Mouse (Mus musculus) myocyte (in vitro differentiated cells): ENCODE data around the gene Ehbp1l1. TPM values are rescaled to one million over a fixed set of nuclear protein-coding genes. Genes with fewer than 3 reads are reported as not detected.

Experiments
- H3K27me3 ChIP-seq: one replicate; pipeline ENCODE4 v1.6.1; 2011; ENCODE audit not compliant: control insufficient read depth, insufficient read depth, insufficient read length
- H3K36me3 ChIP-seq: one replicate; pipeline ENCODE4 v1.6.1; 2011; ENCODE audit not compliant: control insufficient read depth, insufficient read depth
- H3K4me2 ChIP-seq: one replicate; pipeline ENCODE4 v1.6.1; 2011; ENCODE audit warnings: low read depth, control low read depth
- H3K4me3 ChIP-seq: one replicate; pipeline ENCODE4 v1.5.1; 2011; ENCODE audit warnings: mild to moderate bottlenecking, control low read depth, moderate library complexity
- H3K79me2 ChIP-seq: one replicate; pipeline ENCODE4 v1.6.1; 2011; ENCODE audit not compliant: control insufficient read depth, insufficient read depth
- H3ac ChIP-seq: one replicate; pipeline ENCODE4 v1.6.1; 2011; ENCODE audit not compliant: control insufficient read depth, insufficient read length
- CEBPB ChIP-seq: IDR thresholded peaks from 2 replicates; pipeline ENCODE4 v1.6.1; 2011; ENCODE audit warnings: mild to moderate bottlenecking, moderate library complexity; ENCODE audit not compliant: poor library complexity, insufficient read depth, severe bottlenecking
- E2F4 ChIP-seq: IDR thresholded peaks from one replicate; pipeline ENCODE4 v1.6.1; 2011; ENCODE audit warnings: mild to moderate bottlenecking, control low read depth, moderate library complexity; ENCODE audit not compliant: insufficient read depth
- MAX ChIP-seq: IDR thresholded peaks from one replicate; pipeline ENCODE4 v1.6.1; 2011; ENCODE audit warnings: low read depth, mild to moderate bottlenecking, control low read depth
- MYOD1 ChIP-seq, 3 experiments: IDR thresholded peaks; one replicate each; pipeline ENCODE4 v1.6.1; 2011; ENCODE audit warnings: control low read depth in 2 of 3, low read depth in 2 of 3, mild to moderate bottlenecking in 2 of 3, moderate library complexity in 1 of 3; ENCODE audit not compliant: insufficient read length in 2 of 3, control insufficient read depth in 1 of 3
- MYOG ChIP-seq, 3 experiments: IDR thresholded peaks; one replicate each; pipeline ENCODE4 v1.6.1; 2011; ENCODE audit warnings: control low read depth in 2 of 3, low read depth in 2 of 3, mild to moderate bottlenecking in 2 of 3; ENCODE audit not compliant: insufficient read length in 2 of 3, control insufficient read depth in 1 of 3, insufficient read depth in 1 of 3
- POLR2A ChIP-seq: IDR thresholded peaks from one replicate; pipeline ENCODE4 v1.6.1; 2011; ENCODE audit warnings: low read depth, mild to moderate bottlenecking, control low read depth, moderate library complexity; ENCODE audit not compliant: insufficient read length
- POLR2AphosphoS2 ChIP-seq: IDR thresholded peaks from one replicate; pipeline ENCODE4 v1.6.1; 2011; ENCODE audit warnings: low read depth, control low read depth; ENCODE audit not compliant: insufficient read length
- REST ChIP-seq: IDR thresholded peaks from one replicate; pipeline ENCODE4 v1.6.1; 2011; ENCODE audit warnings: mild to moderate bottlenecking, control low read depth, moderate library complexity; ENCODE audit not compliant: insufficient read depth, insufficient read length
- SRF ChIP-seq: IDR thresholded peaks from one replicate; pipeline ENCODE4 v1.6.1; 2011; ENCODE audit warnings: low read depth; ENCODE audit not compliant: control insufficient read depth, insufficient read length
- TCF12 ChIP-seq: IDR thresholded peaks from one replicate; pipeline ENCODE4 v1.6.1; 2011; ENCODE audit warnings: mild to moderate bottlenecking, control low read depth; ENCODE audit not compliant: poor library complexity, insufficient read depth, severe bottlenecking
- TCF3 ChIP-seq: IDR thresholded peaks from one replicate; pipeline ENCODE4 v1.6.1; 2011; ENCODE audit warnings: low read depth, control low read depth; ENCODE audit not compliant: insufficient read length
- USF1 ChIP-seq: IDR thresholded peaks from one replicate; pipeline ENCODE4 v1.6.1; 2011; ENCODE audit warnings: low read depth, mild to moderate bottlenecking, control low read depth, moderate library complexity
- polyA plus RNA-seq: library from polyadenylated mRNA; unstranded; fragments of >200 nt; fragmentation: generic; extraction: Trizol; gene quantifications from one replicate; pipeline ENCODE4 v1.2.1, GENCODE M21; 2012; ENCODE audit warnings: missing spikeins

The Ehbp1l1 gene
- 97.4 TPM for polyA plus RNA-seq

DNA sequence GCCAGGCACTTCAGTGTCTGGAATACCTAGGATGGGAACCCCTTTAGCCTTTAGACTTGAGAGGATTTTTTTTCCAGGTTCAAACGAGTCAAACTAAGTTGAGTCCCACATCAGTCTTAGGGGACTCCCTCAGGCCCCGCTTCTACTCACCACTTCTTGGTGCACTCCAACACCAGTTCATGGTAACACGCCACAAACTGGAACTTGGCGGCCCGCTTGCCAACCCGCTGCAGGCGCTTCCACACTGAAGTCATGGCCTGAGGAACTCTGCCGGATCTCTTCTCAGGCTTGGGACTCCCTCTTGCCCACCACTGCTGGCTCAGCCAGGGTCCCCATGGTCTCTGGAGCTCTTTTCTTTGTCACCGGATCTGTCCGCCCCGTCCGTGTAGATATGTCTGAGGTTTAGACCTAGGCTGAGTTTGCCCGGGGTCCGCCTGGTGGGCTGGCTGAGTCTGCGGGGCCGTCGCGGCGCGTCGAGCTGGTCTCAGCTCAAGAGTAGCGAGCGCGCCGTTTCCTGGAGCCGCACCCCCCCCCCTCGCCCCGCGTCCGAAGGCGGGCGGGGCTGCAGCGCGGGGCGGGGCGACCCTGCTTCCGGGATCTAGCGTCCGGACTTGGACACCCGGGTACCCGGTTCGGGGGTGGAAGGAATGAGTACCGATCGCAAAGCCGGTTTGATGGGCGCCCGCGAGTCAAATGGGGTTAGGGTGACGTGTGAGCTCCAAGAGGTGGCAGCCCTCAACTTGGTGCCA, at the start of gene Ehbp1l1:
Gene Ehbp1l1, minus strand, starts transcription at position 551 of the 749 bp plus-strand sequence.
- peak within 1 kb of the TSS; percentile 100 for H3K4me2 ChIP-seq
- H3K4me3 ChIP-seq: peak within 1 kb of the TSS; percentile 93
- H3K79me2 ChIP-seq: peaks cover 67% of the 10 kb centered on the region
- peak within 1 kb of the TSS; percentile 15 for H3ac ChIP-seq
- no peaks in the 10 kb centered on the region for H3K27me3 ChIP-seq
- H3K36me3 ChIP-seq: peaks cover 26% of the 10 kb centered on the region
- TF ChIP-seq POLR2A: peak; percentile 83
- TF ChIP-seq E2F4: no peak
- TF ChIP-seq SRF: no peak
- TF ChIP-seq CEBPB: no peak
- no peak for TF ChIP-seq MAX
- no peak for TF ChIP-seq USF1
- peak in 1 of 3 experiments; percentile 4 for TF ChIP-seq MYOD1 (IDR thresholded peaks at IDR 0.05; ENCODE audit: control insufficient read depth in 1 of 3, insufficient read length in 2 of 3, low read depth in 2 of 3)
- TF ChIP-seq TCF3: no peak
- TF ChIP-seq TCF12: no peak
- TF ChIP-seq REST: no peak
- no peak for TF ChIP-seq MYOG (IDR thresholded peaks at IDR 0.05; ENCODE audit: control insufficient read depth in 1 of 3, insufficient read depth in 1 of 3, insufficient read length in 2 of 3, low read depth in 2 of 3)
- peak; percentile 71 for TF ChIP-seq POLR2AphosphoS2

DNA sequence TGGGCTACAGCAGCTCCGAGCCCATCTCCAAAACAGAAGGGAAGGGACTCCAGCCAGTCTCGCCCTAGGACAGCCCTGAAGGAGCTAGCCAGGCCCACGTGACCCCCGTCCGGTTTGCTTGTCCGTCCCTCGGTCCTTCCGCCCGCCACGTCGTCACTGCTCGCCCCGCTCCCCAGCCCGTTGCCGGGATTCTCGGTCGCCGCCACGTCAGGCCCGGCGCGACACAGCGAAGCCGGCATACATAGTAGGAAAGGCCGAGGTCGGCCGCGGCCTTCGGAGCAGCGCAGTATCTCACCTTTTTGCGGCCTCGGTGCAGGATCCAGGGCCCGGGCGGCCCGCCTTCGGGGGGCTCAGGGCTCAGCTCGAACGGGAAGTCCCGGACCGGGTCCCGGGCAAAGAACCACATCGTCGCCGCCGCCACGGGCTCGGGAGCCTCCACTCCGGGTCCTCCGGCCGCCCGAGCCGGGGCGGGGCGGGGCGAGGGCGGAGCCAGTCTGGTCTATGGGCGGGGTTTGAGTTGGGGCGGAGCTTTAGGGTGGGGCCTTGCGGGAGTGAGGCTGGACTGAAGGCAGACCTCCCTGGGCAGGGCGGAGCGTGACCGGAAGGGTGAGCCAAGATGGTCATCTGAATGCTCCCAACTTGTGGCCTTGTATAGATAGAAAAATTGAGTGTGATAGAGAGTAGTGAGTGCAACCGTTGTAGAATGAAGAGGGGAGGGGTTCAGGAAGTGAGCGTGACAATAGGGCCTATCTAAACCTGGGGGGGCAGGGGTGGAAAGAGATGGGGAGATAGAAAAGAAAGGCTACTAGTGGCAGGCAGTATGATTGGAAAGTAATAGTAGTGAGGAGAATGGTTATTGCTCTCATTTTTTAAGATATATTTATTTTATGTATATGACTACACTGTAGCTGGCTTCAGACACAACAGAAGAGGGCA, 45.1 kb upstream of the Ehbp1l1 start, which contains the start of gene Scyl1:
Gene Scyl1, minus strand, starts transcription at position 495 of the 936 bp plus-strand sequence.
- TF ChIP-seq CEBPB (no peak), USF1 (peak; percentile 90), POLR2A (peak; percentile 62), REST (no peak), POLR2AphosphoS2 (no peak)
- Histone ChIP-seq H3K27me3 (no peaks in the 10 kb centered on the region), H3K79me2 (peaks cover 19% of the 10 kb centered on the region), H3K36me3 (peaks cover 14% of the 10 kb centered on the region), H3ac (peak within 1 kb of the TSS; percentile 83), H3K4me2 (peak within 1 kb of the TSS; percentile 99), H3K4me3 (peak within 1 kb of the TSS; percentile 63)

- Histone ChIP-seq H3K4me2 (peak overlapping the region; percentile 99), H3K4me3 (peak overlapping the region; percentile 63), H3K79me2 (peaks cover 19% of the 10 kb centered on the region), H3K36me3 (peaks cover 23% of the 10 kb centered on the region), H3K27me3 (no peaks in the 10 kb centered on the region), H3ac (peak overlapping the region; percentile 83)
- TF ChIP-seq TCF3 (no peak), SRF (no peak)
Measured at GRCm38 (mm10) chr19:5770311-5770710, 44.2 kb upstream of the Ehbp1l1 start.

DNA sequence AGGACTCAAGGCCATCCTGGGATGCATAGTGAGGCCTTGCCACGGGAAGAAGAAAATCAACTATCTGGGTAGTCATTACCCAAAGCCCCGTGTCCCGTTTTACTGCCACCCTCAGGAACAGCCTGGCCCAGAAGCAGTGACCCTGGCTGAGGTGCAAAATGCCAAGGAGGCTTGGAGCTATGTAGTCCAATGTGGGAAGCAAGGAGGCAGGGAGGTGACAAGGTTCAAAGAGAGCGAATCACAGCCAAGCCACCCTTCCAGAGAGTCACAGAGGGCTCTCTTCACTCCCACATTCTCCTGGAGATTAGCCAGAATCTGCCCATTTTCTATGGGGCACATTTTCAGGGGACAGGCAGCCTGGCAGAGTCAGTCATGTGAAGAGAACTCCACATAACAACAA, 41.2 kb upstream of the Ehbp1l1 start:
- TF ChIP-seq USF1: no peak
- TF ChIP-seq TCF12: no peak
- TF ChIP-seq REST: no peak
- TF ChIP-seq E2F4: no peak
- no peak for TF ChIP-seq TCF3
- TF ChIP-seq POLR2AphosphoS2: no peak
- TF ChIP-seq SRF: no peak
- no peak for TF ChIP-seq POLR2A
- Histone ChIP-seq H3K4me2 (no peak overlapping the region), H3K79me2 (peaks cover 19% of the 10 kb centered on the region), H3K4me3 (no peak overlapping the region), H3K36me3 (peaks cover 36% of the 10 kb centered on the region), H3ac (no peak overlapping the region), H3K27me3 (no peaks in the 10 kb centered on the region)

DNA sequence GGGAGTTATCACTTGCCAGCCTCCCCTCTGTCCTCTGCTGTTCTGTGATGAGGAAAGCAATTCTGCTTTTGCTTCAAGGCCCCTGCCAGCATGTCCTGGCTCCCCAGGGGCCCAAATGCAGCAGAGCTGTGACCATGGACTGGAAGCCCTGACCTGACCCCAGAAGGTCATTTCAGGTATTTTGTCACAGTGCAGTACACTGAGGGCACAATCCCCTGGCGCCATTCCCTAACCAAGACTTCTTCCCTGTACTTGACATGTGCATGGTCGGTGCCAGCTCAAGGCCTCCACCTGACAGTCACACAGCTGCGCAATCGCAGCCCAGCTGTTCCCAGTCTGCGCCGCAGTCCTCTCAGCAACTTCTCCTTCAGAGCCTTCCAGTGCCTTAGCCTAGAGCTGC, 37.0 kb upstream of the Ehbp1l1 start:
- peaks cover 35% of the 10 kb centered on the region for H3K36me3 ChIP-seq
- H3K79me2 ChIP-seq: peaks cover 4% of the 10 kb centered on the region
- no peak overlapping the region for H3ac ChIP-seq
- TF ChIP-seq USF1: no peak
- TF ChIP-seq POLR2A: no peak
- no peak for TF ChIP-seq SRF
- no peak for TF ChIP-seq CEBPB
- TF ChIP-seq MYOG (IDR thresholded peaks at IDR 0.05; ENCODE audit: control insufficient read depth in 1 of 3, insufficient read depth in 1 of 3, insufficient read length in 2 of 3, low read depth in 2 of 3): no peak
- no peak for TF ChIP-seq MAX
- TF ChIP-seq TCF3: no peak
- TF ChIP-seq REST: no peak
- no peak for TF ChIP-seq POLR2AphosphoS2
- TF ChIP-seq TCF12: no peak
- TF ChIP-seq E2F4: no peak
- TF ChIP-seq MYOD1 (IDR thresholded peaks at IDR 0.05; ENCODE audit: control insufficient read depth in 1 of 3, insufficient read length in 2 of 3, low read depth in 2 of 3): no peak
- H3K4me3 ChIP-seq: no peak overlapping the region
- no peak overlapping the region for H3K4me2 ChIP-seq
- H3K27me3 ChIP-seq: no peaks in the 10 kb centered on the region
